Mouse (Mus musculus): ENCODE data around the gene Man1c1.

Man1c1 gene

GRCm38 (mm10) chr4:134548169-134548938 is 155.7 kb downstream of the Man1c1 start:
- DNase-seq (ENCODE audit: low read depth) = no peak

GRCm38 (mm10) chr4:134546814-134547705 is 157.0 kb downstream of the Man1c1 start:
- DNase-seq (ENCODE audit: low read depth) = no peak

GRCm38 (mm10) chr4:134543261-134543660 is 160.8 kb downstream of the Man1c1 start:
- DNase-seq (ENCODE audit: low read depth) = peak; percentile 68

- no peak for DNase-seq (ENCODE audit: low read depth)
These were observed 161.4 kb downstream of the Man1c1 start for GRCm38 (mm10) chr4:134542726-134543125.

GRCm38 (mm10) chr4:134538997-134539580 is 165.0 kb downstream of the Man1c1 start:
- no peak for DNase-seq (ENCODE audit: low read depth)

- DNase-seq (ENCODE audit: low read depth) = no peak
These were observed 168.3 kb downstream of the Man1c1 start for GRCm38 (mm10) chr4:134535787-134536151.

GRCm38 (mm10) chr4:134534932-134535786 is 168.9 kb downstream of the Man1c1 start, which contains the start of gene Mtfr1l:
Gene Mtfr1l (minus strand): TSS chr4:134535387.
- DNase-seq (ENCODE audit: low read depth) = peak; percentile 94

- no peak for DNase-seq (ENCODE audit: low read depth)
These were observed 169.8 kb downstream of the Man1c1 start for GRCm38 (mm10) chr4:134534124-134534886.

GRCm38 (mm10) chr4:134533421-134533820 is 170.7 kb downstream of the Man1c1 start:
- no peak for DNase-seq (ENCODE audit: low read depth)

GRCm38 (mm10) chr4:134532928-134533327 is 171.2 kb downstream of the Man1c1 start:
- no peak for DNase-seq (ENCODE audit: low read depth)

GRCm38 (mm10) chr4:134526220-134526619 is 177.9 kb downstream of the Man1c1 start:
- no peak for DNase-seq (ENCODE audit: low read depth)

GRCm38 (mm10) chr4:134525806-134526205 is 178.3 kb downstream of the Man1c1 start:
- no peak for DNase-seq (ENCODE audit: low read depth)

- DNase-seq (ENCODE audit: low read depth) = no peak
These were observed 180.6 kb downstream of the Man1c1 start for GRCm38 (mm10) chr4:134523447-134523846.

- DNase-seq (ENCODE audit: low read depth) = no peak
These were observed 184.8 kb downstream of the Man1c1 start for GRCm38 (mm10) chr4:134519281-134519680.

- no peak for DNase-seq (ENCODE audit: low read depth)
These were observed 185.5 kb downstream of the Man1c1 start for GRCm38 (mm10) chr4:134518541-134518940.

GRCm38 (mm10) chr4:134517719-134518118 is 186.4 kb downstream of the Man1c1 start:
- no peak for DNase-seq (ENCODE audit: low read depth)

- DNase-seq (ENCODE audit: low read depth) = no peak
These were observed 187.1 kb downstream of the Man1c1 start for GRCm38 (mm10) chr4:134516981-134517380.

- no peak for DNase-seq (ENCODE audit: low read depth)
These were observed 188.5 kb downstream of the Man1c1 start for GRCm38 (mm10) chr4:134515614-134516013.

GRCm38 (mm10) chr4:134514309-134514930 is 189.7 kb downstream of the Man1c1 start:
- DNase-seq (ENCODE audit: low read depth) = no peak

GRCm38 (mm10) chr4:134512798-134513197 is 191.3 kb downstream of the Man1c1 start:
- DNase-seq (ENCODE audit: low read depth) = no peak

Data from fibroblast of lung, adult 2 months (primary cell).